Comparison of ENCODE assay signal across 31 mouse cellular contexts in the genomic region with DNA sequence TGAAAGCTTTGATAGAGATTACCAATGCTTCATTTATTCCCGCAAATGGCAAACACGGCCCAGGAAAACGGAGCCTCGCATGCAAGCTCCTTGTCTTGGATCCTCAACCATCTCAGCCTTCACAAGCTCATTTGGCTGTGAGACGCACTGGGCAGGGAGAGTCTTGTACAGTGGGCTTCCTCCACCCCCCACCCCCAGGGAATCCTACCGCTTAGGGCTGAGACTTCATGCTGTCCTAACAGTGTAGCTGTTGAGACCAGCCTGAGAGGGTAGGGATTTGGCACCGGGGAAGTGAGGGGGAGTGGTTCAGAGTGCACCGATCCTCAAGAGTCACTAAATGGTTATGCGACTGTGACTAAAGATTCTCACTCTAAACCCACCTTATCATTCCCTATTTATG. TPM values are rescaled to one million over a fixed set of nuclear protein-coding genes. Genes with fewer than 3 reads are reported as not detected.
DNase-seq lines count a peak whose midpoint lies in the region; ATAC-seq and TF ChIP-seq lines count a peak whose summit lies in the region.
"Had no signal": no experiment of that assay in that cellular context is flagged by ENCODE, and none has a peak within 500 bp of the region (broad histone marks: within the 10 kb centered on the region; RNA-seq: fewer than 3 reads in every experiment).

No protein-coding gene starts in this region.

- H3K4me2 ChIP-seq in midbrain, postnatal 0 days (ENCODE audit: low read depth, low read length, poor library complexity, severe bottlenecking): no peak overlapping the region
- H3K4me2 ChIP-seq in midbrain, embryonic 14.5 days (ENCODE audit: low read length): peak overlapping the region; percentile 37
- H3K4me2 ChIP-seq: heart, embryonic 11.5 days; limb, embryonic 15.5 days; lung, embryonic 14.5 days had no signal

- no peaks in the 10 kb centered on the region for H3K9me3 ChIP-seq in midbrain, embryonic 10.5 days (replicated peaks)
- no peaks in the 10 kb centered on the region for H3K9me3 ChIP-seq in midbrain, postnatal 0 days (ENCODE audit: low read length)
- H3K9me3 ChIP-seq in midbrain, embryonic 14.5 days (ENCODE audit: control insufficient read depth, low read length): no peaks in the 10 kb centered on the region
- H3K9me3 ChIP-seq: limb, embryonic 15.5 days had no signal

- WGBS in midbrain, embryonic 10.5 days: 1% methylated on average over 9 of the region's 9 CpGs
- 8% methylated on average over 9 of the region's 9 CpGs for WGBS in midbrain, postnatal 0 days
- 8% methylated on average over 9 of the region's 9 CpGs for WGBS in midbrain, embryonic 14.5 days

- peak overlapping the region; percentile 88 for H3K27ac ChIP-seq in midbrain, embryonic 10.5 days (replicated peaks)
- no peak overlapping the region for H3K27ac ChIP-seq in midbrain, postnatal 0 days (ENCODE audit: low read depth, low read length)
- H3K27ac ChIP-seq in midbrain, embryonic 14.5 days (replicated peaks; ENCODE audit: low read depth, low read length): peak overlapping the region; percentile 62; the same call in 1 of the 2 replicates
- H3K27ac ChIP-seq: limb, embryonic 15.5 days; liver, embryonic 14.5 days had no signal

- H3K27me3 ChIP-seq in midbrain, embryonic 10.5 days (ENCODE audit: low read depth, poor library complexity, severe bottlenecking): peaks cover 100% of the 10 kb centered on the region
- peaks cover 72% of the 10 kb centered on the region for H3K27me3 ChIP-seq in midbrain, postnatal 0 days (ENCODE audit: insufficient read depth, low read length)
- H3K27me3 ChIP-seq in midbrain, embryonic 14.5 days (ENCODE audit: control insufficient read depth, insufficient read depth, low read length): peaks cover 72% of the 10 kb centered on the region

- no peaks in the 10 kb centered on the region for H3K36me3 ChIP-seq in midbrain, embryonic 10.5 days
- H3K36me3 ChIP-seq in midbrain, postnatal 0 days (ENCODE audit: insufficient read depth, low read length): no peaks in the 10 kb centered on the region
- H3K36me3 ChIP-seq in midbrain, embryonic 14.5 days (ENCODE audit: control insufficient read depth, insufficient read depth, low read length): no peaks in the 10 kb centered on the region
- H3K36me3 ChIP-seq: limb, embryonic 15.5 days had no signal

- DNase-seq in embryo, embryonic 10.5 days (ENCODE audit: low spot score): peak; percentile 33
- DNase-seq in embryo, embryonic 9.5 days (ENCODE audit: extremely low spot score): no peak
- no peak for DNase-seq in midbrain, embryonic 10.5 days (ENCODE audit: low spot score)
- no peak for DNase-seq in midbrain, postnatal 0 days (ENCODE audit: low spot score)
- peak; percentile 51 for DNase-seq in midbrain, embryonic 14.5 days
- no peak for DNase-seq in retina, postnatal 1 day
- no peak for DNase-seq in spleen, postnatal 14 days (ENCODE audit: low spot score in 2 of 2)
- DNase-seq: adrenal gland, postnatal 10 days; cerebellum, adult 2 months; cerebellum, postnatal 25 days; embryo, embryonic 11 days; forebrain, postnatal 0 days; gastrocnemius, postnatal 14 days; heart, adult 11 months; kidney, adult 11 months; kidney, postnatal 4 days; layer of hippocampus, adult 9-11 months; lung, embryonic 14.5 days; lung, postnatal 36 days; right cerebral cortex, postnatal 25 days; spleen, adult 18-20 months; thymus, postnatal 25 days had no signal

- peaks cover 25% of the 10 kb centered on the region for H3K4me1 ChIP-seq in midbrain, embryonic 10.5 days
- H3K4me1 ChIP-seq in midbrain, postnatal 0 days (ENCODE audit: insufficient read depth, low read length): no peaks in the 10 kb centered on the region
- H3K4me1 ChIP-seq in midbrain, embryonic 14.5 days (ENCODE audit: control insufficient read depth, insufficient read depth, low read length): 0 out of 2 replicates have a peak, but pooled peaks cover 3% of the 10 kb centered on the region

- peak overlapping the region; percentile 50 for H3K4me3 ChIP-seq in midbrain, embryonic 10.5 days
- H3K4me3 ChIP-seq in midbrain, postnatal 0 days (ENCODE audit: low read depth, low read length): no peak overlapping the region
- H3K4me3 ChIP-seq in midbrain, embryonic 14.5 days (replicated peaks; ENCODE audit: low read depth, low read length): no peak overlapping the region
- H3K4me3 ChIP-seq: limb, embryonic 15.5 days; megakaryocyte, embryonic 14.5 days had no signal

- H3K9ac ChIP-seq in midbrain, postnatal 0 days (replicated peaks; ENCODE audit: low read length, poor library complexity, severe bottlenecking): no peak overlapping the region
- no peak overlapping the region; the same call in 1 of the 2 replicates for H3K9ac ChIP-seq in midbrain, embryonic 14.5 days (replicated peaks; ENCODE audit: low read length)
- H3K9ac ChIP-seq: forebrain, postnatal 0 days; limb, embryonic 15.5 days; liver, embryonic 14.5 days; lung, embryonic 14.5 days had no signal

- ATAC-seq in midbrain, postnatal 0 days (ENCODE audit: low FRiP score): no peak
- ATAC-seq in midbrain, embryonic 14.5 days (ENCODE audit: low FRiP score, low TSS enrichment): 0 out of 2 replicates have a peak, but pooled peaks have one; percentile 46
- ATAC-seq: forebrain, postnatal 0 days had no signal

- no peak for TF ChIP-seq CTCF in midbrain, postnatal 0 days (IDR thresholded peaks at IDR 0.05)

RNA-seq across cellular contexts. Expression of a gene that starts 13.7 kb away (rescaled TPM):
- polyA plus RNA-seq in midbrain, embryonic 10.5 days (2016; fragmentation: Nextera tagmentation; extraction: Ambion mirVana): 5.2 and 5.6 TPM in 2 replicates
- 32.8 and 40.8 TPM in 2 replicates for total RNA-seq in midbrain, postnatal 0 days (2014; rRNA removed)
- polyA plus RNA-seq in midbrain, postnatal 0 days (2015; fragmentation: Nextera tagmentation; extraction: Ambion mirVana): 9.2 and 10.1 TPM in 2 replicates
- 16.8 and 18.3 TPM in 2 replicates for polyA plus RNA-seq in midbrain, embryonic 14.5 days (2014; fragmentation: Nextera tagmentation; extraction: Ambion mirVana)
- total RNA-seq: left cerebral cortex, adult 18-20 months; left cerebral cortex, postnatal 25 days; neutrophil, adult 5-6 weeks had no signal
- polyA plus RNA-seq: heart, embryonic 11.5 days; heart, postnatal 0 days; lung, embryonic 14.5 days; stomach, embryonic 14.5 days had no signal

Comparison
In these comparisons a context has a peak if more than half of its experiments do, and no peak if none do; other contexts are left out.
1. DNase-seq: peak in embryo, embryonic 10.5 days (single experiment) and midbrain, embryonic 14.5 days (single experiment); none in embryo, embryonic 9.5 days (single experiment), midbrain, embryonic 10.5 days (single experiment), midbrain, postnatal 0 days (single experiment), retina, postnatal 1 day (single experiment) and spleen, postnatal 14 days (0 of 2).